Mouse (Mus musculus) c-Kit-positive CD71-negative TER-119-negative erythroid progenitor cells, embryonic 14.5 days (primary cell): Measurements from ENCODE around the gene Angptl4.
"Not testable (repeated sequence)": the region's sequence is repeated elsewhere in the genome, so short reads cannot be mapped to it uniquely, and the experiment has no call there.

Experiments
- DNase-seq: peaks from one replicate; pipeline ENCODE4 v3.0.0-alpha.2; 2013; ENCODE audit warnings: low read depth

Gene Angptl4

DNA sequence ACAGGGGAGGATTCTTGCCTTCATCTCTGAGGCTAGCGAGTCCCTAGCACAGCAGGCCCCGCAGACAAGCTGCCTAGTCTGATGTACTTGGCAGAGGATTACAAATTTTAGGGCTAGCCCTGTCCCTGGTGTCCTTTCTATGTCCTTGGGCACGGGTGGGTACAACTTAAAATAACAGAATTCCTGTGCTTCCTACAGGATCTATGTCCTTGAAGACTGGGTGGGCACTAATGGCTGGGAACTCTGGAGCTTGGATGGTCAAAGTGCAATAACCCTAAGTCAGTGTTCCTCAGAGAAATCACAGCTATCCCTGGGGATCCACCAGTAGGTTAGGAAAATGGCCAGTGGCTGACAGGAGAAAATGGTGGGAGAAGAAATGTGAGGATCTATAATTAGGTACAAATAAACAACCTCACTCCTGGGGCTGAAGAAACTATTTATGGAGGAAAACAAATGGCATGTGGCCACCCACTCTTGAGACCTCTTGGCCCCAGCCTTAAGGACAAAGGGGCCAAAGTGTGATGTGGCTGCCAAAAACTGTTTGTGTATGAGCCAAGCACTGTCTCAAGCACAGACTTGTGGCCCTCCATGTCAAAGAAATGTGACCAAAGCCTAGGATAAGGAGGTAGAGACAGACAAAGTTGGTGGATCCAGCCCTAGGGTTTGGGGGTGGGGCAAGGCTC is 25.4 kb downstream of the Angptl4 start:
- DNase-seq = no peak

DNA sequence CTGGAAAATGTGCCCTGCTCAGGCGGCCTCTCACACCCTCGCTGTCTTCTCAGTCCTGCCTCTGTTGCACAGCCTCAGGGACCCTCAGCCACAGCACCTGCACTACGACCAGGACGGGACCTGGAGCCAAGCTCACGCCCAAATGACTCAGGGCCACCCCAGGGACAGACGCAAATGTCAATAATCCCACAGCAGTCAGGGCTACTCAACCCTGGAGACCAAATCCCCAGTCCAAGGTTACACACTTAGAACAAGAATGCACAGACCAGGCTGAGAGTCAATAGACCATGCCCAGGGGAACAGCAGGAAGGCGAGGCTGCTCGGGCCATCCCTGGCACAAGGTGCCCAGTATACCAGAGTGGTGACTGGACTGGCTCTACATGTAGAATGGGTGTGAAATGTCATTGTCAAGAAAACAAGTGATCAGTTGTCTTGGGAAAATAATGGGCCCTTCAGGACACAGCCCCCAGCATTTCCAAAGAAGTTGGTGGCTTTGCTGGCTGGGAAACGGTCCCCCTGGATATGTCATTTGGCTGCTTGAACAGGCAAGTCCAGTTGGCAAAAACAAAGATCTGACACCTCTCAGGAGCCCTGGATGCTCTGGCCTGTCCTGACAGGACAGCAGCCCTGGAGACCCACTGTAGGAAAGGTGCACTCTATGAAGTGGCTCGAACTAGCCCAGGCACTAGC is 26.1 kb downstream of the Angptl4 start:
- no peak for DNase-seq

DNA sequence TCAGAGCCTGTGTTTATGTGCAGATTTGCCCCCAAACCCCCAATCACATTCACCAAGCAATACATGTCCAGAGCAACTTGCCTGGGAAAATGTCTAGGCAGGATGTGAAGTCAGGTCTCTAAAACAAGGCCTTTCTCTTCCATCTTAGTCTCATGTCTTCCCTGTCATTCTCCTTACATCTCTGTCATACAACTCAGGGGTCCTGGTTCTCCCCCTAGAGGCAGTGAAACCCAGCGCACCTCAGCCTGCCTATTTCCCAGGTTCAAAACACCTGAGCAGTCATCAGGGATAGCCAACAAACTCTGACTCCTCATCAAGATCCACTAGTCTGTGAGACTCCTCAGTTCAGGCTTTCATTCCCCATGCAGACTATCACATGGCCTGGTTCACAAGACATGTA is 27.0 kb downstream of the Angptl4 start:
- no peak for DNase-seq

DNA sequence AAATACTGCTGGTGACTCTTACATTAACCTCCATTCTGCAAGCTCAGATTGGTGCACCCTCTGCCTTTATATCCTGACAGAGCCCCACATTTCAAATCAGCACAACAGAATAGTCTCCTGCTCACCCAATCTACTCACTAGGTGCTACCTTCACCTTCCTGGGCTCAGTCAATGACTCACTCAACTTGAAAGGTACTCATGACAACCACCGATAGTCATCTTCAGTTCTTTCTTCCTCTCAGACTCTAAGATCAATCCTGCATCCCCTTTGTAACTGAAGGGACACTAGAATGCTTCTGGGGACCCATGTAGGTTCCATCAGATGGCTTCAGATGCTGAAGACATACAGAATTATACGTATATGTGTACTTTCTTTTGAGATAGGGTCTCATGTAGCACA is 29.3 kb downstream of the Angptl4 start:
- no peak for DNase-seq

DNA sequence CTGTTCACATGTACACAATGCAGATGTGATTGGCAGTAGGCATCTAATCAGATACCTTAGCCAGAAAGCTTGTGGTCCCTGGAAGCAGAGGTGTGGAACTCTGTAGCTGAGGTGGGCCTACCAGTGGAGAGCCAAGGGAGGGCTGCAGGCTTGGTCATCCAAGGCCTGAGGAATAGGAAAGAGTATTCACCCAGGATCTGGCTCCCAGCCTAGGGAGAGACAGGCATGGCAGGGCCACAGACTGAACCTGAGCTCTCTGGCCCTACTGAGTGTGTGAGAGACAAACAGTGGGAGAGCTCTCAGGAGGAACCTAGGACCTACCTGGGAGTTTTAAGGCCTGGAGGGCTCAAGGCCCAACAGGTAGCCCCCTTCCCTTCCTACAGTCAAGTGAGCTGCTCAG is 30.4 kb downstream of the Angptl4 start:
- no peak for DNase-seq

DNA sequence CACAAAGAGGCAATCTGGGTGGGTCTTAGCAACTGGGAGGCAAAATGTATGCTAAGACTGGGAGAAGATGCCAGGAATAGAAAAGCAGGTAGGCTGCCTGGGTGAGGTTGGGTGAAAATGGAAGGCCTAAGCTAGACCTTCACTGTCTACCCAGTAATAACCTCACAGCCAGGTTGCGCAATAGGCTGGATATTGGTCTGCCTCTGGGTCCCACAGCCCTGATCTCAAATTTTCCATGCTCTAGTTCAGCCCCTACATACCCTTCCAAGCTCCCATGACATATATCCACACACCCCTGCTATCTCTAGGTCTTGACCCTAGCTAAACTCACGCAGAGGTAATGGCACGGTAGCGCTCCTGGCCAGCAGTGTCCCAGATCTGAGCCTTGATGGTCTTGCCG is 32.2 kb downstream of the Angptl4 start:
- no peak for DNase-seq

DNA sequence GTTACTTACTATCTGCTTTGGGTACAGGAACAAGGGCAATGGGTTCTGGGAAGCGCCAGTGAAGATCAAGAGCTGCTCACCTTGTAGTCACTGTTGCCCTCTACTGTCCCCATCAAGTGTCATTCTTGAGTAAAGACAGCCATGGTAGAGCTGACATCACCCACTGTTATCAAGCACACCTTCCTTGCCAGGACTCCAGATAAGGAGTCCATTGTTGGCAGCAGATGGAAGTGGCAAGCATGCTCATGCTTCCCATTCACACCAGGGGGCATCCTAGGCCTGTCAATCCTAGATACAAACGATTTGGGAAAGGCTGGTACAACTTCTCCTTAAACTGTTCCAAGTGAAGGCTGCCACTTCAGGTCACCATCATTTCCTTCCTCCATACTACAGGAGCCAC is 35.6 kb downstream of the Angptl4 start:
- DNase-seq = peak; percentile 32

DNA sequence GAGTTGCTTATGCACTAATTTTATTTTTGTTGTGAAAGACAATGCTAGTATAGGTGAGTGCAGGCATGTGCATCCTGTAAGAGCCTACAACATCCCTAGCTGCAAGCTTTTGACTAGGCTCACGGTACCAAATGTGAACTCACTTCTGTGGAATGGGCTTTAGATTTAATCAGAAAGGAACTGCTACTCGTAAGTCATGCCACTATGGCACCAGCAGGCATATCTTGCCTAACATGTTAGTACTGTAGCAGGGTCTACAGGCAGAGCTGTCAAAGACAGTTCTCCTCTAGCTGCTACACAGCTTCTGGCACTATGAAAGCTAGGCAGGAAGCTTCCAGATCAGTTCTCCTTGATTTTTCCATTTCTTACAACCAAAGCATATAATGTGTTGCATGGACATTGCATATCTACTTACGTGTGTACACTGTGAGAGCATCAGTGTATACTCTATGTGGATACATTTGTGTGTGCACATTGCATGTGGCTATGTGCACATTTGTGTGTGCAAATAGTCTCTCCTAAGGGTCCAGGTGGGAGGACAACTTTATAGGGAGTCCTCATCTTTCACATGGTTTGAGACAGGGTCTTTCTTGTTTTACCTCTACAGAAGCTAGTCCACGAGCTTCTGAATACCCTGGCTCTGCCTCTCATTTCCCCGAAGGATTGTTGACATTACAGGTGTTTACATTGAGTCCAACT is 36.8 kb downstream of the Angptl4 start:
- DNase-seq = no peak

DNA sequence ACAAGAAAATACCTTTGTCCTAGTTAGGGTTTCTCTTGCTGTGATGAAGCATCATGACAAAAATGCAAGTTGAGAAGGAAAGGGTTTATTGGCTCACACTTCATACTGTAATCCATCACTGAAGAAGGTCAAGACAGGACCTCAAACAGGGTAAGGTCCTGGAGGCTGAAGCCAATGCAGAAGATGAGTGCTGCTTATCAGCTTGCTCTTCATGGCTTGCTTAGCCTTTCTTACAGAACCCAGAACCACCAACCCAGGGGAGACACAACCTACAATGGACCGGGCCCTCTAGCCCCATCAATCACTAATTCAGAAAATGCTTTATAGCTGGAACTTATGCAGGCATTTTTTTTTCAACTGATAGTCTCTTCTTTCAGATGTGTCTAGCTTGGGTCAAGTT is 39.2 kb downstream of the Angptl4 start:
- no peak for DNase-seq

DNA sequence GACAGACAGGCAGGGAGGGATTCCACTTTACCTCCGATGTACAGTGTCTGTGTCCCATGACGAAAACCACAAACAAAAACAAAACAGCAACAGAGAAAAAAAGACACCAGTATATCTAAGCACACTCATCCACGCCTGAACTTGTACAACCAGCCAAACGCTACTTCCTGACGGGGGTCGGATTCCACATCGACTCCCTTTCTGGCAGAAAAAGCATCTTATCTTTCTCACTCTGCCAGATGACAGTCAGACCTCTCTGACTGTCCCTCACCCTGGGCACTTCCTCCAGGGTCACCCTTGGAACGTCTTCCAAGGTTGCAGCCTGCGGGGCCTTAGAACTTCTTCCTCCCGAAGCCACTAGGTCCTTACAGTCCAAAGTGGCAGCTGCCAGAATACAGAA is 48.1 kb downstream of the Angptl4 start:
- DNase-seq = not testable (repeated sequence)

DNA sequence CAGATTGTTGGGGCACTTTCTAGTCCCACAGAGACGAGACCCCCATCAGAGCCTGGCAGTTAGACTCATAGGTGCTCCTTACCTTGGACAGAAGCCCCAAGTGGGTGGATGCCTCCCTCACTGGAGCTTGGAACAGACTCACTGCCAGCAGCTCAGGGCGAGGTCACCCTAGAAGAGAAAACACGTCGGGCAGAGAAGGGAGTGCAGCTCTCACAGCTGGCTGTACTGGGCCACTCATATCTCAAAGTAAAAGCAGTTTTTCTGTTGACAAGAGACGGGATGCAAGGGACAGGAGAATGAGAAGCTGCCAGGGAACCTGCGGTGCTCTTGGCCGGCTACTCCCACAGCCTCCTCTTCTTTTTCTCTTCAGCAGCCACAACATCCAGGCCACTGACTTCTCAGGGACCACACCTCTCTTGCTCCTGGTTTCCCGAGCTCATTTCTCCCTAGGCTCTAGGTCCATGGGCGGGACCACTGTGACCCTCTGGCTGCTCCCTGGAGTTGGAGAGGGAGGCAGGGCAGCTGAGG is 49.0 kb downstream of the Angptl4 start:
- not testable (repeated sequence) for DNase-seq

DNA sequence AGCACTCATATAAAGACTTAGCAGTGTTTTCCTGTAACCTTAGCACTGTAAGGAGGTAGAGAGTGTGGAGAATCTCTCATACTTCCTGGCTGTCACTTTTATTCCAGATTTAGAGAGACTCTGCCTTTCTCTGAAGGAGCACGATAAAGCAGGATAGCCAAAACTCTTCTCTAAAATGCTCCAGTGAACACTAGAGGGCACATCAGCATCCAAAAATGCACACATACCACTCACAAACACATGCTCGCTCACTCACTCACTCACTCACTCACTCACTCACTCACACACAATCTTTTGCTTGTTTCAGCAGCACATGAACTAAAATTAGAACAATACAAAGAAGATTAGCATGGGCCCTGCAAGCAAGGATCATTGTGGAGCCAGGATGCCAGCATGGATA is 52.4 kb downstream of the Angptl4 start:
- no peak for DNase-seq

DNA sequence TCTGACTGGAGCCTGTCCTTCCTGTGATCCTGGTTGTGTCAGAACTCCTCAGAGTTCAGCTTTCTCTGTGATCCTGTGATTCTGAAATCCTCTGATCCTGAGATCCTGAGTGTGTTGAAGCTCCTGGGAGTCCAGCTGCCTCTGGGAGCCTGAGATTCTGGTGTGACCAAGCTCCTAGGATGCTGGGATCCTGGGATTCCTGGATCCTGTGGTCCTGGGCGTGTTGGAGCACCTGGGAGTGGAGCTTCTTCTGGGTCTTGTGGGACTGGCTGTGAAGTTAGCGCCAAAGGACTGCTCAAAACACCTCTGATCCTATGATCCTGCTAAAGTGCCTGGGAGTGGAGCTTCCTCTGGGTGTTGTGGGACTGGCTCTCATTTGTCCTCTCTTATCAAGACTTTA is 53.2 kb downstream of the Angptl4 start:
- DNase-seq = no peak
